26 mouse cellular contexts compared by ENCODE assay signal in genomic region chr1:165816391-165816790, GRCm38 (mm10). TPM values are rescaled to one million over a fixed set of nuclear protein-coding genes. Genes with fewer than 3 reads are reported as not detected.
DNase-seq lines count a peak whose midpoint lies in the region; ATAC-seq and TF ChIP-seq lines count a peak whose summit lies in the region.
"Had no signal": no experiment of that assay in that cellular context is flagged by ENCODE, and none has a peak within 500 bp of the region (broad histone marks: within the 10 kb centered on the region; RNA-seq: fewer than 3 reads in every experiment).

No protein-coding gene starts in this region.

- H3K4me1 ChIP-seq in midbrain, embryonic 10.5 days = peaks cover 80% of the 10 kb centered on the region
- 0 out of 2 replicates have a peak, but pooled peaks cover 11% of the 10 kb centered on the region for H3K4me1 ChIP-seq in midbrain, postnatal 0 days (ENCODE audit: insufficient read depth, low read length)

- WGBS in midbrain, embryonic 10.5 days = 86% methylated on average over 9 of the region's 9 CpGs
- WGBS in midbrain, postnatal 0 days = 92% methylated on average over 9 of the region's 9 CpGs

- peaks cover 76% of the 10 kb centered on the region for H3K27me3 ChIP-seq in midbrain, embryonic 10.5 days (ENCODE audit: low read depth, poor library complexity, severe bottlenecking)
- H3K27me3 ChIP-seq in midbrain, postnatal 0 days (ENCODE audit: insufficient read depth, low read length) = no peaks in the 10 kb centered on the region; the same call in 1 of the 2 replicates

- no peak for DNase-seq in midbrain, embryonic 10.5 days (ENCODE audit: low spot score)
- no peak for DNase-seq in midbrain, postnatal 0 days (ENCODE audit: low spot score)
- peak; percentile 76 for DNase-seq in induced T-regulatory cell, adult 2 months (ENCODE audit: low read depth)
- DNase-seq in natural killer cell, adult 2 months (ENCODE audit: low spot score in 2 of 2) = peak; percentile 77 to 89
- DNase-seq in thymus, postnatal 4 days = peak; percentile 62
- no peak for DNase-seq in frontal cortex, postnatal 25 days (ENCODE audit: low spot score in 2 of 2)
- DNase-seq in heart, adult 11 months = no peak
- DNase-seq in embryo, embryonic 9.5 days (ENCODE audit: extremely low spot score) = no peak
- DNase-seq: adrenal gland, postnatal 10 days; cerebellum, adult 9-10 months; gastrocnemius, adult 2 months; heart, postnatal 4 days; kidney, adult 11 months; kidney, postnatal 36 days; layer of hippocampus, postnatal 36 days; lung, adult 18-20 months; lung, postnatal 10 days; right cerebral cortex, postnatal 14 days had no signal

- no peak for TF ChIP-seq CTCF in midbrain, postnatal 0 days (IDR thresholded peaks at IDR 0.05)

- ATAC-seq in midbrain, postnatal 0 days (ENCODE audit: low FRiP score) = no peak
- ATAC-seq: forebrain, embryonic 16.5 days; hindbrain, embryonic 16.5 days; liver, embryonic 12.5 days; midbrain, embryonic 13.5 days had no signal

- no peak overlapping the region for H3K9ac ChIP-seq in midbrain, postnatal 0 days (replicated peaks; ENCODE audit: low read length, poor library complexity, severe bottlenecking)
- H3K9ac ChIP-seq: kidney, embryonic 15.5 days; limb, embryonic 13.5 days; liver, embryonic 12.5 days; midbrain, embryonic 13.5 days had no signal

- no peak overlapping the region for H3K4me2 ChIP-seq in midbrain, postnatal 0 days (ENCODE audit: low read depth, low read length, poor library complexity, severe bottlenecking)
- H3K4me2 ChIP-seq: kidney, embryonic 15.5 days; limb, embryonic 13.5 days; midbrain, embryonic 13.5 days had no signal

- H3K4me3 ChIP-seq in midbrain, embryonic 10.5 days = no peak overlapping the region
- H3K4me3 ChIP-seq in midbrain, postnatal 0 days (ENCODE audit: low read depth, low read length) = no peak overlapping the region
- H3K4me3 ChIP-seq: gastrocnemius, adult 2 months; heart, embryonic 10.5 days; kidney, embryonic 15.5 days; limb, embryonic 13.5 days; liver, embryonic 12.5 days; midbrain, embryonic 13.5 days had no signal

- no peaks in the 10 kb centered on the region for H3K36me3 ChIP-seq in midbrain, embryonic 10.5 days
- H3K36me3 ChIP-seq in midbrain, postnatal 0 days (ENCODE audit: insufficient read depth, low read length) = no peaks in the 10 kb centered on the region
- H3K36me3 ChIP-seq: heart, embryonic 10.5 days; kidney, embryonic 15.5 days; limb, embryonic 13.5 days; liver, embryonic 12.5 days; midbrain, embryonic 13.5 days had no signal

- peak overlapping the region; percentile 68 for H3K27ac ChIP-seq in midbrain, embryonic 10.5 days (replicated peaks)
- H3K27ac ChIP-seq in midbrain, postnatal 0 days (ENCODE audit: low read depth, low read length) = no peak overlapping the region
- H3K27ac ChIP-seq: kidney, embryonic 15.5 days; limb, embryonic 13.5 days; midbrain, embryonic 13.5 days had no signal

- no peaks in the 10 kb centered on the region for H3K9me3 ChIP-seq in midbrain, embryonic 10.5 days (replicated peaks)
- no peaks in the 10 kb centered on the region for H3K9me3 ChIP-seq in midbrain, postnatal 0 days (ENCODE audit: low read length)
- H3K9me3 ChIP-seq: heart, embryonic 10.5 days; kidney, embryonic 15.5 days; limb, embryonic 13.5 days; liver, embryonic 12.5 days; midbrain, embryonic 13.5 days had no signal

RNA-seq across cellular contexts. Expression of gene Cd247, which starts 27.9 kb away (rescaled TPM):
- polyA plus RNA-seq in midbrain, embryonic 10.5 days (2016; fragmentation: Nextera tagmentation; extraction: Ambion mirVana) = 1.6 and 2.7 TPM in 2 replicates
- total RNA-seq in midbrain, postnatal 0 days (2014; rRNA removed) = 0.66 TPM in 1 of 2 replicates, not detected in the other
- polyA plus RNA-seq in midbrain, postnatal 0 days (2015; fragmentation: Nextera tagmentation; extraction: Ambion mirVana) = 0.59 and 0.83 TPM in 2 replicates
- total RNA-seq: layer of hippocampus, postnatal 36 days; left cerebral cortex, postnatal 10 days had no signal

RNA-seq across cellular contexts. Expression of gene Creg1, which starts 52.8 kb away (rescaled TPM):
- 31.7 and 36.1 TPM in 2 replicates for polyA plus RNA-seq in midbrain, embryonic 10.5 days (2016; fragmentation: Nextera tagmentation; extraction: Ambion mirVana)
- total RNA-seq in midbrain, postnatal 0 days (2014; rRNA removed) = 21.3 and 22.7 TPM in 2 replicates
- 47.0 and 49.1 TPM in 2 replicates for polyA plus RNA-seq in midbrain, postnatal 0 days (2015; fragmentation: Nextera tagmentation; extraction: Ambion mirVana)

Comparison
In these comparisons a context has a peak if more than half of its experiments do, and no peak if none do; other contexts are left out.
1. DNase-seq: peak in induced T-regulatory cell, adult 2 months (single experiment), natural killer cell, adult 2 months (2 of 2) and thymus, postnatal 4 days (single experiment); none in midbrain, embryonic 10.5 days (single experiment), midbrain, postnatal 0 days (single experiment), frontal cortex, postnatal 25 days (0 of 2), heart, adult 11 months (single experiment) and embryo, embryonic 9.5 days (single experiment).